Mouse (Mus musculus): ENCODE results near the gene Cul7.

- no peak for TF ChIP-seq EP300 (IDR thresholded peaks at IDR 0.05; ENCODE audit: low read length)
- no peak for TF ChIP-seq CTCF (conservative IDR thresholded peaks at IDR 0.05 in 1 of 2, IDR thresholded peaks at IDR 0.05 in 1 of 2; ENCODE audit: low read depth in 2 of 2, low read length in 2 of 2)
- no peak for TF ChIP-seq POLR2A (IDR thresholded peaks at IDR 0.05; ENCODE audit: low read depth, low read length)
- TF ChIP-seq MAFK (IDR thresholded peaks at IDR 0.05; ENCODE audit: insufficient replicate concordance, low read length) = no peak
- TF ChIP-seq SMC3 (IDR thresholded peaks at IDR 0.05; ENCODE audit: low read depth, low read length) = no peak
- no peak for TF ChIP-seq USF1 (IDR thresholded peaks at IDR 0.05; ENCODE audit: low read depth, low read length)
- TF ChIP-seq ZKSCAN1 (IDR thresholded peaks at IDR 0.05; ENCODE audit: borderline replicate concordance, low read depth, low read length) = no peak
- no peak for TF ChIP-seq MAZ (IDR thresholded peaks at IDR 0.05; ENCODE audit: low read depth, low read length)
- TF ChIP-seq POLR2AphosphoS2 (IDR thresholded peaks at IDR 0.05; ENCODE audit: low read depth, low read length) = peak; percentile 19; the same call in 1 of the 2 replicates
- TF ChIP-seq ELF1 (IDR thresholded peaks at IDR 0.05; ENCODE audit: low read depth, low read length) = no peak
- no peak for TF ChIP-seq MXI1 (IDR thresholded peaks at IDR 0.05; ENCODE audit: low read depth, low read length)
- TF ChIP-seq HCFC1 (IDR thresholded peaks at IDR 0.05; ENCODE audit: low read depth, low read length) = no peak
- TF ChIP-seq E2F4 (IDR thresholded peaks at IDR 0.05; ENCODE audit: insufficient replicate concordance, low read depth, low read length) = no peak
- TF ChIP-seq ZNF384 (IDR thresholded peaks at IDR 0.05; ENCODE audit: low read depth, low read length) = no peak
Observed at GRCm38 (mm10) chr17:46681466-46682118, 31.5 kb downstream of the Cul7 start.

All from CH12.LX (cell line).